Mouse (Mus musculus) hindbrain, embryonic 11.5 days (tissue): ENCODE measurements around the gene Col4a2. TPM values are rescaled to one million over a fixed set of nuclear protein-coding genes. Genes with fewer than 3 reads are reported as not detected.

Source experiments
- ATAC-seq: fragments of 200-750 bp; cut with Nextera tagmentation; 2 replicates; pipeline ENCODE4 v1.8.0; 2017; ENCODE audit warnings: mild to moderate bottlenecking, moderate TSS enrichment, moderate library complexity; ENCODE audit not compliant: low FRiP score
- DNase-seq: peaks from one replicate; pipeline ENCODE4 v3.0.0-alpha.2; 2015; ENCODE audit warnings: low spot score
- H3K27ac ChIP-seq: fragments of 300-500 bp; sonication (generic); 2 replicates; pipeline ENCODE4 v1.5.1; 2014; ENCODE audit warnings: mild to moderate bottlenecking, low read depth, low read length
- H3K27me3 ChIP-seq: fragments of 300-500 bp; sonication (generic); 2 replicates; pipeline ENCODE4 v1.6.1; 2014; ENCODE audit warnings: mild to moderate bottlenecking, low read length, moderate library complexity, mixed read lengths; ENCODE audit not compliant: control insufficient read depth, insufficient read depth
- H3K36me3 ChIP-seq: fragments of 300-500 bp; sonication (generic); 2 replicates; pipeline ENCODE4 v1.6.1; 2014; ENCODE audit warnings: mild to moderate bottlenecking, low read length, moderate library complexity, mixed read lengths; ENCODE audit not compliant: control insufficient read depth, insufficient read depth
- H3K4me1 ChIP-seq: fragments of 300-500 bp; sonication (generic); replicated peaks from 2 replicates; pipeline ENCODE4 v1.6.1; 2014; ENCODE audit warnings: low read length, mixed read lengths; ENCODE audit not compliant: control insufficient read depth, insufficient read depth
- H3K4me2 ChIP-seq: fragments of 300-500 bp; sonication (generic); replicated peaks from 2 replicates; pipeline ENCODE4 v1.6.1; 2014; ENCODE audit warnings: mild to moderate bottlenecking, low read depth, low read length
- H3K4me3 ChIP-seq: fragments of 300-500 bp; sonication (generic); 2 replicates; pipeline ENCODE4 v1.5.1; 2014; ENCODE audit warnings: low read depth, low read length
- H3K9ac ChIP-seq: fragments of 300-500 bp; sonication (generic); 2 replicates; pipeline ENCODE4 v1.6.1; 2014; ENCODE audit warnings: low read depth, low read length
- H3K9me3 ChIP-seq: fragments of 300-500 bp; sonication (generic); 2 replicates; pipeline ENCODE4 v1.6.1; 2016; ENCODE audit warnings: low read length; ENCODE audit not compliant: control insufficient read depth
- WGBS: fragments of 180-500 bp; shearing (Covaris S2); extraction: QIAGEN DNeasy Blood & Tissue Kit; methylation state at CpG from one replicate; pipeline ENCODE4 v1.1.7; 2014; 5-methylcytosine and 5-hydroxymethylcytosine counted together
- polyA plus RNA-seq: library from polyadenylated mRNA; unstranded; fragments of >200 nt; fragmentation: Nextera tagmentation; extraction: Ambion mirVana; gene quantifications from 2 replicates; pipeline ENCODE4 v1.2.1, GENCODE M21; 2014

Col4a2 gene
- polyA plus RNA-seq, 1 experiment from 2014 or later, result 29.9 TPM

GRCm38 (mm10) chr8:11452152-11452551 is 139.5 kb downstream of the Col4a2 start:
- DNase-seq (no peak), ATAC-seq (no peak)
- H3K4me2 ChIP-seq, result no peak overlapping the region
- no peak overlapping the region for H3K4me3 ChIP-seq
- H3K36me3 ChIP-seq, result no peaks in the 10 kb centered on the region
- WGBS, result 97% methylated on average over 1 of the region's 1 CpGs
- H3K9me3 ChIP-seq, result no peaks in the 10 kb centered on the region
- no peak overlapping the region for H3K27ac ChIP-seq
- no peaks in the 10 kb centered on the region for H3K27me3 ChIP-seq
- no peaks in the 10 kb centered on the region; the same call in 1 of the 2 replicates for H3K4me1 ChIP-seq
- no peak overlapping the region for H3K9ac ChIP-seq

GRCm38 (mm10) chr8:11452559-11452958 is 140.0 kb downstream of the Col4a2 start:
- ATAC-seq (no peak), DNase-seq (no peak)
- no peaks in the 10 kb centered on the region for H3K9me3 ChIP-seq
- H3K27ac ChIP-seq, result no peak overlapping the region
- no peaks in the 10 kb centered on the region; the same call in 1 of the 2 replicates for H3K4me1 ChIP-seq
- no peaks in the 10 kb centered on the region for H3K36me3 ChIP-seq
- no peak overlapping the region for H3K4me3 ChIP-seq
- no peaks in the 10 kb centered on the region for H3K27me3 ChIP-seq
- H3K9ac ChIP-seq, result no peak overlapping the region
- 69% methylated on average over 3 of the region's 3 CpGs for WGBS
- H3K4me2 ChIP-seq, result no peak overlapping the region

- Histone ChIP-seq H3K4me3 (no peak overlapping the region), H3K9ac (no peak overlapping the region), H3K4me1 (no peaks in the 10 kb centered on the region; the same call in 1 of the 2 replicates), H3K27ac (no peak overlapping the region), H3K9me3 (no peaks in the 10 kb centered on the region), H3K4me2 (no peak overlapping the region), H3K36me3 (no peaks in the 10 kb centered on the region), H3K27me3 (no peaks in the 10 kb centered on the region)
- ATAC-seq, result no peak
- 24% methylated on average over 4 of the region's 4 CpGs for WGBS
- DNase-seq, result peak; percentile 27
Measured at GRCm38 (mm10) chr8:11452974-11453373, 140.4 kb downstream of the Col4a2 start.

GRCm38 (mm10) chr8:11454228-11454627 is 141.6 kb downstream of the Col4a2 start:
- H3K27me3 ChIP-seq, result no peaks in the 10 kb centered on the region
- H3K4me2 ChIP-seq, result no peak overlapping the region
- H3K9me3 ChIP-seq, result no peaks in the 10 kb centered on the region
- H3K4me3 ChIP-seq, result no peak overlapping the region
- no peak overlapping the region for H3K27ac ChIP-seq
- H3K36me3 ChIP-seq, result no peaks in the 10 kb centered on the region
- H3K4me1 ChIP-seq, result no peaks in the 10 kb centered on the region; the same call in 1 of the 2 replicates
- DNase-seq (no peak), ATAC-seq (no peak)
- H3K9ac ChIP-seq, result no peak overlapping the region
- WGBS, result 54% methylated on average over 12 of the region's 12 CpGs

GRCm38 (mm10) chr8:11457278-11457677 is 144.7 kb downstream of the Col4a2 start:
- no peaks in the 10 kb centered on the region; the same call in 1 of the 2 replicates for H3K4me1 ChIP-seq
- no peaks in the 10 kb centered on the region for H3K27me3 ChIP-seq
- no peaks in the 10 kb centered on the region for H3K9me3 ChIP-seq
- 67% methylated on average over 3 of the region's 3 CpGs for WGBS
- H3K9ac ChIP-seq, result no peak overlapping the region
- H3K36me3 ChIP-seq, result no peaks in the 10 kb centered on the region
- no peak overlapping the region for H3K27ac ChIP-seq
- no peak for DNase-seq
- H3K4me2 ChIP-seq, result no peak overlapping the region
- ATAC-seq, result no peak
- no peak overlapping the region for H3K4me3 ChIP-seq

- Histone ChIP-seq H3K4me2 (no peak overlapping the region), H3K27ac (no peak overlapping the region), H3K36me3 (no peaks in the 10 kb centered on the region), H3K9ac (no peak overlapping the region), H3K4me3 (no peak overlapping the region), H3K9me3 (no peaks in the 10 kb centered on the region), H3K4me1 (no peaks in the 10 kb centered on the region; the same call in 1 of the 2 replicates), H3K27me3 (no peaks in the 10 kb centered on the region)
- ATAC-seq (no peak), DNase-seq (no peak)
- 50% methylated on average over 12 of the region's 12 CpGs for WGBS
Measured at GRCm38 (mm10) chr8:11457981-11458836, 145.6 kb downstream of the Col4a2 start.

GRCm38 (mm10) chr8:11459016-11459415 is 146.4 kb downstream of the Col4a2 start:
- WGBS, result 43% methylated on average over 5 of the region's 5 CpGs
- H3K27ac ChIP-seq, result no peak overlapping the region
- DNase-seq, result no peak
- no peak overlapping the region for H3K4me3 ChIP-seq
- no peak overlapping the region for H3K9ac ChIP-seq
- H3K9me3 ChIP-seq, result no peaks in the 10 kb centered on the region
- no peak overlapping the region for H3K4me2 ChIP-seq
- H3K4me1 ChIP-seq, result no peaks in the 10 kb centered on the region
- ATAC-seq, result no peak
- no peaks in the 10 kb centered on the region for H3K27me3 ChIP-seq
- H3K36me3 ChIP-seq, result no peaks in the 10 kb centered on the region

GRCm38 (mm10) chr8:11460934-11461333 is 148.3 kb downstream of the Col4a2 start:
- no peak overlapping the region for H3K27ac ChIP-seq
- no peaks in the 10 kb centered on the region for H3K4me1 ChIP-seq
- no peak for ATAC-seq
- WGBS, result 60% methylated on average over 2 of the region's 2 CpGs
- H3K36me3 ChIP-seq, result no peaks in the 10 kb centered on the region
- H3K4me3 ChIP-seq, result no peak overlapping the region
- H3K9ac ChIP-seq, result no peak overlapping the region
- H3K9me3 ChIP-seq, result no peaks in the 10 kb centered on the region
- H3K27me3 ChIP-seq, result no peaks in the 10 kb centered on the region
- H3K4me2 ChIP-seq, result no peak overlapping the region
- DNase-seq, result no peak

- H3K4me1 ChIP-seq, result no peaks in the 10 kb centered on the region
- H3K27ac ChIP-seq, result no peak overlapping the region
- H3K9ac ChIP-seq, result no peak overlapping the region
- 65% methylated on average over 2 of the region's 2 CpGs for WGBS
- DNase-seq (no peak), ATAC-seq (no peak)
- H3K9me3 ChIP-seq, result no peaks in the 10 kb centered on the region
- no peaks in the 10 kb centered on the region for H3K27me3 ChIP-seq
- no peak overlapping the region for H3K4me3 ChIP-seq
- no peaks in the 10 kb centered on the region for H3K36me3 ChIP-seq
- H3K4me2 ChIP-seq, result no peak overlapping the region
Measured at GRCm38 (mm10) chr8:11461847-11462246, 149.2 kb downstream of the Col4a2 start.
